Mouse (Mus musculus): ENCODE results near the gene Arhgef18.

Arhgef18 gene

DNA sequence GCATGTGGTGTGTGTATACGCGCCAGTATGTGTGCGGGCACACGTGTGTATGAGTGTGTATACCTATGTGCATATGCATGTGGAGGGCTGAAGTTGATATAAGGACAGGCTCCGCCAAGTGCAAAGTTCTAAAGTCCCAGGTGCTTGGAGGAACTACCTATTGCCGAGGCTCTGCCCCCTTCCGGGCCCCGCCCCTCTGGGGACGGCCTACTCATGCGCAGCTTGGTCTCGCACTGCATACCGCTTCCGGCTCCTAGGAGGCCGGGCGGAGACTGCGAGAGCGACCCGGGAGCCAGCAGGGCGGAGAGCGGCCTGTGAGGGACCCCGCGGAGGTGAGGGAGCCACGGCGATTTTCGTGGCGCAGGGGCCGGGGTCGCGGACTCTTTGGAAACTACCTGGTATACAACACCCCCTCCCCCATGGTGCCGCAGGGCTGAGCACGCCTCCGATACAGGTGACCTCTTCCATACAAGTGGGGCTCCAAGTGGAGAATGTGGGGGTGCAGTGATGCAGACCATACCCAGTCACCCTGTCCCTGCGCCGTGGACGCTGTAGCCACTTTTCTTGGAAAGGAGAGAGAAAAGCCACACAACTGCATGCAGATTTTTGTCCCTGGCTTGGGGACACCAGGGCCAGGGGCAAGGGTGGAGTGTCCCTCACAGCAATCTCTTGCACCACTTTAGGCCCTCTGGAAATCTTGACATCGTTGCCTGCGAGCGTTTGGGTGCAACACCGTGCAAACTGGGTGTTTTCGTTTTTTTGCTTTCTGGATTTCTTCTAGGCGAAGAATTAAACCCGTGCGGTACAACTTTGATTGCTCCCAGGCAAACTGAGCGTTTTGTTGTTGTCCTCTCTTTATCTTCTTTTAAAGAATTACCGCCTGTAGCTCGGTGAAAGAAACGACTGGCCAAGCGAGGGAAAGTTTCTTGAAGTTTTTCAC lies at the start of gene Arhgef18:
TSS of gene Arhgef18 (plus strand) at position 236 of the 940 bp plus-strand sequence.
- peak; percentile 85 for DNase-seq (ENCODE audit: low spot score)

DNA sequence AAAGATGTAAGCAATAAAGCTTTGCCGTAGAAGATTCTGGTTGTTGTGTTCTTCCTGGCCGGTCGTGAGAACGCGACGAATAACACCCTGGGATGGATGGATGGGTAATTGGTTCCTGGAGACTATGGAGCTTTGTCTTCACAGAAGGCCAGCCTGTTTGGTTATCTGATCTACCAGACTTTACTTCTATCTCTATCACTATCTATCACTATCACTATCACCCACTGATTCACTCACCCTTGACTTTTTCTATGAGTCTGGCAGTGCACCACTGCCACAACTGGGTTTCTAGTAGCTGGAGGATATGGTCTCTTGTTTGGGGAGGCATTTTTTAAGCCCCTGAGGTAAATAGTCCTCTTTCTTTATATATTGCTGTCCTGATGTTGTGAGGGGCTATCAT lies 47.5 kb upstream of the Arhgef18 start:
- no peak for DNase-seq (ENCODE audit: low spot score)

DNA sequence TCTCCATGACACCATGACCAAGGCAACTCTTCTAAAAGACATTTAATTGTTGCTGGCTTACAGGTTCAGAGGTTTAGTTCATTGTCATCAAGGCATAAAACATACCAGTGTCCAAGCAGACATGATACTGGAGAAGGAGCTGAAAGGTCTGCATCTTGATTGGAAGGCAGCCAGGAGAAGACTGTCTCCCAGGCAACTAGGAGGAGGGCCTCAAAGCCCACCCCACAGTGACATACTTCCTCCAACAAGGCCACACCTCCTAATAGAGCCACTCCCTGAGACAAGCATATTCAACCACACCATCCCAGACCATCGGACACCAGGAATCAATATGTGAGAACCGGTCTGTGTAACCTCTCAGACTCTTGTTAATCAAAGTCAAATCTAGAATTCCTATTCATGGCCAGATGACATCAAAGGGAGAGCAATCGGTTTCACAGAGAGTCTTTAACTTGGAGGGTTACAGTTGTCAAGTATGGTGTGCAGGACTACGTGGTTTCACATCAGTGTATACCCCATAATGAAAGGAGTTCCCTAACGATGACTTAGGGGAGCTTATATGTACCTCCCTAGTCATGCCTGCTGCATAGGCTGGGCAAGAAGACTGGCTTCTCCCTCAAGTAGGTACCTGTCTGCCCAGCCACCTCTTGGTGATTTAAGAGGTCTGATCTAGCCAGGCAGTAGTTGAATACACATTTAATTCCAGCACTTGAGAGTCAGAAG lies 46.0 kb upstream of the Arhgef18 start:
- no peak for DNase-seq (ENCODE audit: low spot score)

DNA sequence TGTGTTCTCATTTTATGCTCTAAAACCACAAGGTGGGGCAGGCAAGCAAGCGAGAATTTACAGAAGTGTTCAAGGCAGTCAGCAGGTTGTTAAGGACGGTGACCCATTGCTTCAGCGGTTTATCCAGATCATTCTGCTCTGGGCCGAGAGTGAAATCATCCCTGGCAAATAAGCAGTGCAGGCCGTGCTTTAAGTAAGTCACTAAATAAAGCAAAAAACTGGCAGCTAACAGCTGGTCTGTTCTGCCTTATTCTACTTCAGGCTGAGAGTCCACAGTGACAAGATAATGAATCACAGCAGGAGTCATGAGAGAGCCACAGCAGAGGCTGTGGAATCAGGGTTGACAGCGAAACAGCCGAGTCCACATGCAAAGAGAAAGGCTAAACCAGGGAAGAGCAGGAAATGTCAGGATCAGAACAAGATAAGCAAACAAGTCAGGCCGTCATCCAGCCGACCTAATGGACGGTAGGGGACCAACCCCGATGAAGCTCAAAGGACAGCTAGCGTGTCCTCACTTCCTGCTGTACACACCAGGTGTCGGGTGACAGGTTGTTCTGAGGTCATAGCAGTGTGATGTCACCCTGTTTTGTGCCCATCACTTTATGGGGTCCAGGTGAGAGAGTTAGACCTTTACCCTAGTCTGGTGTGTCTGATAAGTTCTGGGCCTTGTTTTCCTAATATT lies 44.5 kb upstream of the Arhgef18 start:
- DNase-seq (ENCODE audit: low spot score), result no peak

DNA sequence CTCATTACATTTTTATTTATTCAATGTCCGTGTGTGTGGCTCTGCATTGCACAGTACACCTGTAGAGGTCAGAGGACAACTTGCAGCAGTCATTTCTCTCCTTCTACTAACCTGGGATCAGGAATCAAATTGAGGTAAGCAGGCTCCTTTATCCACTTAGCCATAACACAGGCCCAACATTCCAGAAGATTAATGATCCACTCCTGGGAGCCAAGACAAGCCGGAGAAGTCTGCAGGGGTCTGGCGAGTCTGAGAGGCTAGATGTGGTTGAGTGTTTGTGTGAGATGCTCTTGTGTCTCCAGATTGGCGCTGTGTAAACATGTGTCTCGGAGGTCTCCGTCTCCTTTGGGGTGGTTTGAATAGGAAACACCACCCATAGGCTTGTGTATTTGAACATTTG lies 42.1 kb upstream of the Arhgef18 start:
- no peak for DNase-seq (ENCODE audit: low spot score)

DNA sequence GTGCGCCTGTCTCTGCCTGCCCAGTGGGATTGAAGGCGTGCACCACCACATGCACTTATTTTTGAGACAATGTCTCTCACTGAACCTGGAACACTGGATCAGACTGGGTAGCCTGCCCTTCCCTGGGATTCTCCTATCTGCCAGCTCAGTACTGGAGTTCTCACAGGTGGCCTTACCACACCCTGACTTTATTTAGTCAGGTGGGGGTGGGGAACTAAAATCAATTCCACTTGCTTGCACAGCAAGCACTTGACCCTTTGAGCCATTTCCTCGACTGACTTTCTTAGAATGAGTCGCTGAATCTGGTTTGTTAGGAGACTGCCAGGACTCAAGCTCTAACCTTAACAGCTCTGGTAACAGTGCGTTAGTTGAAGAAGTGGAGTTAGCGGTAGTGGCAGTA lies 40.1 kb upstream of the Arhgef18 start:
- DNase-seq (ENCODE audit: low spot score), result no peak

DNA sequence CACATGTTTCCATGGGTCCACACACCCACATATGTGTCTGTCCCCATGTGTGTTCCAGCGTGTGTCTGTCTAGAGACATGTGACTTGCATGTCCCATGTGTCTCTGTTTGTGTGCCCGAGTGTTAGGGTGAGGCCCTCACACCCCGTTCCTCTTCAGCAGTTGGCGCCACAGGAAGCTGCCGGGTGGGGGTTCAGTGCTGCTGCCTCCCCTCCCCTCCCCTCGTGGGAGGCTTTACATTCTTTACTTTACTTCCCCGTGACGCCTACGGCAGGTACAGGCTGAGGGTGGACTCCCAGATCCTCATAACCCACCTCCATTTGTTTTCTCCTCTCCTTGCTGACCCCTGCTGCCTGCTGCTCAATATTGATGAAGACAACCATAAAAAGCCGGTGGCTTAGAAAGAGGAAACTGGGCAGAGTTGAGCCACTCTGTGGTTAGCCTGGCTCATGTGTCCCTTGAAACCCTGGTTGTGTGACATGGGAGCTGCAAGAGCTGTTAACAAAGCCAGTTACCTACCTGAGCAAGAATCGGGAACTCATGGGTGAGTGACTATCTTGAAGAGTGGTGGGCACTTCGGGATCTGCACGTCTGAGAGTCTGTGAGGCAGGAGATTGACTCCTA lies 39.5 kb upstream of the Arhgef18 start, which contains the start of gene A430078G23Rik:
TSS of gene A430078G23Rik (plus strand) at position 227 of the 622 bp plus-strand sequence.
- no peak for DNase-seq (ENCODE audit: low spot score)

DNA sequence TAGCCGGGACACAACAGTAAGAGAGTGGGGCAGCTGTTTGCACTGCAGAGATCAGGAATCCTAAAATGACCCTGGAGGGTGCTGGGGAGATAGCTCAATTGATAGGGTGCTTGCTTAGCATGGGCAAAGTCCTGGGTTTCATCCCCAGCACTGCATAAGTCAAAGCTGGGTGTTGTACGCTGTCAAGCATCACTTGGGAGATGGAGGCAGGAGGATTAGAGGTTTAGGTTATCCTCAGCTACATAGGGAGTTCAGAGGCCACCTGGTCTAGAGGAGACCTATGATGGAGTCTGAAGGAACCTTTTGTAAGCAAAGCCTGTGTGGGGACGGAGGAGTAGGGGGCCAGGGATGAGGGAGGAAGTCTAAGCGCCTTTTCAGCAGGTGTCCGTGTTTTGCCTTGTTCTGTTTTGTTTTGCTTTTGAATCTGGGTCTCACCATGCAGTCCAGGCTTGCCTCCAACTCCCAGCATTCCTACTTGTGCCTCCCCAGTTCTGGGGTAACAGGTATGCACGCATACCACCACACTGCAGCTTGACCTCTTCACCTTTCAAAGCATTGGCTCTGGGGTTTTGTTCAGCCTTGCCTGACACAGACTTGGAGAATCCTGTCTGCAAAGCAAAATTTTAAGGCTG lies 38.9 kb upstream of the Arhgef18 start:
- DNase-seq (ENCODE audit: low spot score), result no peak

DNA sequence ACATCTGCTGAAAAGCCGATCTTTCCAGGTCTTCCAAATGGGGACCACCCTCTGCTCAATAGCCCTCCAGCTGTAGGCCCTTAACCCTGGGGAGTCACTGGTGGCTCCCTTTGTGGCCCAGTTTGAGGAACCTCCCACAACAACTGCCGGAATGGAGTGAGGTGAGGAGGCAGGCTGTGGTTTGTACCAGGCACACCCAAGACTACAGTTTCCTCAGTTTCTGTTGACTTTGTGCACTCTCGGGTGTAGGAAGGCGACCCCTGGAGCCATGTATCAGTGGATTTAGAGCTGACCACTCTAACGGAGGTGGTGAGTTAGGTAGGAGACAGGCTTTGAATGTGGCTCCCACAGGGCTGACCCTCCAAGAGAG lies 38.4 kb upstream of the Arhgef18 start:
- no peak for DNase-seq (ENCODE audit: low spot score)

DNA sequence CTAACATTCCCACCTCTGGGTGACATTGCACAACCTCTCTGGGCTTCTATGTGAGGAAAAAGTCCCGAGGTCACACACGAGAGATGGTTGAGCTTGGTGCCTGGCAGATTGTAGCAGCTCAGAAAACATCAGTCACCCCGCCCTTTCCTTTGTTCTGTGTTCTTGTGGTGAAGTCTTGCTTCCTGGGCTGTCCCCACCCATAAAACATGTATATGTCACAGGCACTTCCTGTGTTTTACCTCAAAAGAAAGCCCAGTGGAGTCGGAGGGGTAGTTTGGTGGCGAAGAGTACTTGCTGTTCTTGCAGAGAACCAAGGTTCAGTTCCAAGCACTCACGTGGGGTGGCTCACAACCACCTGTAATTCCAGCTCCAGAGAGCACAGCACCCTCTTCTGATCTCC lies 37.2 kb upstream of the Arhgef18 start:
- DNase-seq (ENCODE audit: low spot score), result no peak

DNA sequence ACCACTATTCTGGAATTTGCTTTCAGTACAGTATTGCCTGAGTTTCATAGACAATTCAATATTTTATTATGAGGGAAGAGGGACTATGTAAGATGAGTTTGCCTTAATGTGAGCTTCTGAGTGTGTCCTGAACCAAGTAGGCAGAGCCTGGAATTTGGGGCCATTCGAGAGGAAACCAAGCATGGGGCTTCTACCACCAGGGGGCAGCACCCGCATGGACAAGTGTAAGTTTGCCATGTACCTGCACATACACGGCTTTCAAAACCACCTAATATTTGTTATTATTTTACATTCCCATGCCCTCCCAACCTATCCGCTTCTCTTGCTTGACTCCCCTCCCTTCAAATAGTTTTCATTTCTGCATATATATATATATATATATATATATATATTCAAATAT lies 34.7 kb upstream of the Arhgef18 start:
- DNase-seq (ENCODE audit: low spot score), result peak; percentile 94

DNA sequence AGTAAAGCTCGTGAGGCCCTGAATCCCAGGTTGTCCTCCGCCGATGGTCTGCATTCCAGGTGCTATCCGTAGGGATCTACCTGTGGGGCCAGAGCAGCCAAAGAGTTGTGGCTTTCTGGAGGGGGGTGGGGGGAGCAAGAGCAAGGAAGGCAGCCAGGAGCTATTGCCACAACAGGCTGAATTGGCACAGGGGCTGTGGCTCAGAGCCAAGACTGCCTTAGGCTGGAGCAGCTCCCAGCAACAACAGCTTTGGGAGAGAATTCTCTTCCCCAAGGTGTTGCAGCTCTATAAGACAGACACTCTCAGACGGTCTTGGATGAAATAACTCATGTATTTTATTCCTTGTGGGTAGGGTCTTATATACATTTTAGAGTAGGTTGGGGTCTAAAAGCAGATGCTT lies 25.7 kb upstream of the Arhgef18 start:
- DNase-seq (ENCODE audit: low spot score), result no peak

DNA sequence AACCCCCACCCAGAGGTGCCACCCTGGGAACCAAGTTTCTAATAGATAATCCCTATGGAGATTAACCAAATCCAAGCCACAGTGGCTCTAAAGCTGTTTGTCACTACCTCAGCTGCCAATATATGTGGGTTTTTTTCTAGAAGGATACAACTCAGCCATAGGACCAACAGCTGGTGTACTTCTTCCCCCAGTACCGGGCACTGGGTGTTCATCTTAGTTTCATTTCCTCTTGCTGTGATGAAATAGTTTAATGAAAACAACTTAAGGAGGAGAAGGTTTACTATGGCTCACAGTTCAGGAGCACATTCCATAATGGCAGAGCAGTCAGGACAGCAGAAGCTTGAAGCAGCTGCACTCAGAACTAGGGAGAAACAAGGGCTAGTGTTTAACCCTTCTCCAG lies 24.7 kb upstream of the Arhgef18 start:
- no peak for DNase-seq (ENCODE audit: low spot score)

DNA sequence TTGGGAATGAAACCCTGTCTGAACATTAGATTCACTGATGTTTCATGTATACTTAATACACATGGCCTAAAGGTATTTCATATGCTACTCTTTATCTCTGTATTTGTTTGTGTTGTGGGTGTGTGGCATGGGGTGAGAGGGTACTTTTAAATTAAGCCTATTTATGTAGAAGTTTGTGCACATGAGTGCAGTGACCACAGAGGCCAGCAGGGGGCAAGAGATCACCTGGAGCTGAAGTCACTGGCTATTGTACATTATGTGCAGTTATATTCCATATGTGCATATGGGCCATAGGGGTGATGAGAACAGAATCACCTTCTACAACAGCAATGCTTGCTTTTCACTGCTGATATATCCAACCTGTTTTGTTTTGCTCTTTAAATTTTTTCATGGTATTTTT lies 17.1 kb upstream of the Arhgef18 start:
- DNase-seq (ENCODE audit: low spot score), result no peak

DNA sequence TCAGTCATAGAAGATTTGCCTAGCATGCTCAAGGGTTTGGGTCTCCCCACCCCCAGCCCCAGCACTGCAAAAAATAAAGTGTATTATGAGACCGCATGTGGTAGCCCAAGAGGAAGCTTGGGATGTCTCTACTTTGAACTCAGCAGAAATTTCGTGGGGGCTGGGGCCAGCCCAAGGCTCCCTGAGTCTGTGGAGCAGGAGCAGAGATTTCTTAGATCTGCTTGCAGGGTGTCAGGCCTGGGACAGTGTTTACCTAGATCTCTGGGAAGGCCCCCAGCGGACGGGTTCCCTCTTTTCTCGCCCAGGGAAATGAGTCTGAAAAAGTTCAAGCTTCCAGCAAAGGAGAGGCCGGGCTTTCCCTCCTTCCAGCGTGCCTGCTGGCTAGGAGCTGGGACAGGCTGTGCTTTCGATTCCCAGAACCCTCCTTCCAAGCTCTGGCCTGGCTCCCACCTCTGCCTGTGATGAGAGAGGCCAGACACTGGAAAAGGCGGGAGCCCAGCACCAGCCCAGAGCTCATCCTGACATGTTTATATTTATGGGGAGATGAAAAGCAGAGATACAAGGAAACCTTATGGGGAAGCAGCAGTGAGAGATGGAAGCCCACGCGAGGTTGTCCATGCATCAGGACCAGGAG lies 16.0 kb upstream of the Arhgef18 start:
- DNase-seq (ENCODE audit: low spot score), result peak; percentile 52

DNA sequence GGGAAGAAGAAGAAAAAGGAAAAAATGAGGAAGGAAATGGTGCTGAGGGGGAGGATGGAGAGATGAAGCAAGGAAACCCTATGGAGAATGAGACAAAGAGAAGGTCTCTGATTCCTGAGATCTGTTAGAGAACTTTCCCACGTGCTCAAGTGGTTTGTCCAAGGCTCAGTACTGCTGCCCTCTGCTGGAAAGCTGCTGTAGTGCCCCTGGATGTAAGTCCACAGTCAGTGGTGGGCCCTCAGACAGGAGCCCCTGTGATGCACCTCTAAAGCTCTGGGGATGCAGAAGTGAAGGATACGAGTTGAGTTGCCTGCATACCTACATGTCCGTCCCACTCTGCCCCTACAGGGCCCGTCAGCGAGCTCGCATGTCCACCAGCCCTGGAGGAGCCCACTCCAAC lies 5.5 kb upstream of the Arhgef18 start:
- DNase-seq (ENCODE audit: low spot score), result peak; percentile 70

DNA sequence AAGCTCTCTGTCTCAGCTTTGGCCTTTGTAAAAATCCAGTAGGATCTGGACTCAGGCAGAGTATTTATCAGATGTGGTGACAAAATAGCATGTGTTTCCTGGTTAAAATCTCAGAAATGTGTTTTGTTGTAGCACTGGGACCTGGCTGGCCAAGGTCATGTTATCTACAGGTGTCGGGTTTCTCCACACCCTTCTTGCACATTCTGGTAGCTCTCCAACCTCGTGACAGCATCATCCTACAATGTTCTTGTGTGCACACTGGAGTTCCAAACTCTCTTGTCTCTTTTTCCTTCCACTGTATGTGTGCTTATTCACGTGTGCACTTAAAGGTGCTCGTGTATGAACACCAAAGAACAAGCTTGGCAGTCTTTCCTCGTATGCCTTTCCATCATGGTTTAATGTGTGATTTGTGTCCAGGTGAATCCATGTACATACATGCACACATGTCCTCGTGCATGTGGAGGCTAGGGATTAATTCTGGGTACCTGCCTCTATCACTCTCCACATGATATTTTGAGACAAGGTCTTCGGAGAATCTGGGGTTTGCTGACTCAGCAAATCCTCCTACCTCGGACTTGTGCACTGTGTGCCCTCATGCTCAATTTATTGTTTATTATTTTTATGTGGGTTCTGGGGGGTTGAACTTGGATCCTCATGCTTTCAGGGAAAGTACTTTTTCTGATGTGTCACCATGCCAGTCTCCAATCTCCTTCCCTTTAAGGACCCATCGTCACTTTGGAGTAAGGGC lies 4.0 kb upstream of the Arhgef18 start:
- DNase-seq (ENCODE audit: low spot score), result no peak

DNA sequence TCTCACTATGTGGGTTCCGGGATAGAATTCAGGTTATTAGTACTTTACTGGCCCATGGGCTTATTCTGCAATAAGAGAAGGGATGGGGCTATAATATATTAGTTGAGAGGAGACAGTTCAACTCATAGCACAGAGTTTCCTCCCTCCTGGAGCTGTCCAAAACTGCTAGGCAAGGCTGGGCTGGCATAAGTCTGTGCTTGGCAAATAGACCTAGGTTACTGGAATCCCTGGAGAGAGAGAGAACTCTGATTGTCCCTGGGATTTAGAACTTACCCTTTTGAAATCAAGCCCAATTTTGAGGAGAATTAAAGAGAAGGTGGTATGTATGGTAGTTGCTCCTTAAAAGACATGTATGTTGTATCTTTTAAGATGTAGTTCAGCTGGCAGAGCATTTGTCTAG lies 3.3 kb upstream of the Arhgef18 start:
- no peak for DNase-seq (ENCODE audit: low spot score)

DNA sequence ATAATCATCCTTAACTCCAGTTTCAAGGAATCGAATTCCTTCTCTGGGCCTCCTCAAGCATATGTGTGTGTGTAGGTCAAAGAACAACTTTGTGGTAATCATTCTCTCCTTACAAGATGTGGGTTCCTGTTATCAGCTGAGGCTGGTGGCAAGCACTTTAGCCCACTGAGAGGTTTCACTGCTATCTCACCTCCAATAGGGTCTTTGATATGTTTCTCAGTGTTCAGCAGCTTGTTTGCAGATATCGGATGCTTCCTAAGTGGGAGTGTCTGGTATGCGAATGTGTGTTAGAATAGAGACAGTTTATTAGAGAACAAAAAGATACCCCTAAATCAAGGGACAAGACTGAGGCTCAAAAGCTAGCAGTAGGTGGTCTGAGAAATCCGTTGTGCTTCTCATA lies 513 bp upstream of the Arhgef18 start:
- DNase-seq (ENCODE audit: low spot score), result no peak

DNA sequence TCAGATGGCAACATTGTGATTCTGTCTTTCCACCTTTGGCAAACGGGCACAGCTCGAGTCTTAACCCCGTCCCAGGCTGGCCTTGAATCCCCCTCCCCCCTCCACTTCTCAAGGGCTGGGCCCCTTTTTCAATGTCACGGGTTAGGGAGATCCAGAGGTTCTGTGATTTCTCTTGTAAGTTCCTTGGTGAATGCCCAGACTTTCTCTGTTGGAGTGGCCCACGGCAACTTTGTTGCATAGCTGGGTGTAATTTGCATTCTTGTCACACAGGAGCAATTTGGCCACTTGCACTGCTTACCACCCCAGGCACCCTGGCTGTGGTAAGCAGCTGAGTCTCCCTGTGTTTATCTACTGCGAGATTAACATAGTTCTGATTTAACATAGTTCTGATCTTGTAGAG lies 1.8 kb downstream of the Arhgef18 start:
- no peak for DNase-seq (ENCODE audit: low spot score)

DNA sequence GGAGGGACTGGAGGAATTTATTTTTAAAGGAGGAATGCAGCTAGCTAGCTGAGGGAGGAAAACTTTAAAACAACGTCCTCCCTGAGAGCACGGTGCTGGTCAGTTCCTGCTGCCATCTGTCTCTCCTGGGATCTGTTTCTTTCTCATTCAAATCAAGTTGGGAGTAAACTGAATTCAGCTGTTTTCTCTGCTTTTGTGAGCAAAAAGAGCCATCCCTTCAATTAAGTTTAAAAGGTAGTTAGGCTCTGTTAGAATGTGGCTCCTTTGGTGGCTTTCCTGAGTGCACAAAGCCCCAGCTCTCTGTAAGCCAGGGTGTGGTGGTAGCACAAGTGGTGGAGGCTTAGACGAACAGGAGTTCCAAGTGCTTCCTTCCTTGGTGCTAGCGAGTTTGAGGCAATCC lies 2.4 kb downstream of the Arhgef18 start:
- no peak for DNase-seq (ENCODE audit: low spot score)

Data from urinary bladder, postnatal 25 days (tissue).